Mouse (Mus musculus): ENCODE measurements around the gene Dok4. TPM values are rescaled to one million over a fixed set of nuclear protein-coding genes. Genes with fewer than 3 reads are reported as not detected.
A peak's percentile ranks its signal among the peaks of the same experiment; 100 is the strongest.

Dok4 gene
- polyA plus RNA-seq, 1 experiment from 2014 or later, result 19.3 TPM

DNA sequence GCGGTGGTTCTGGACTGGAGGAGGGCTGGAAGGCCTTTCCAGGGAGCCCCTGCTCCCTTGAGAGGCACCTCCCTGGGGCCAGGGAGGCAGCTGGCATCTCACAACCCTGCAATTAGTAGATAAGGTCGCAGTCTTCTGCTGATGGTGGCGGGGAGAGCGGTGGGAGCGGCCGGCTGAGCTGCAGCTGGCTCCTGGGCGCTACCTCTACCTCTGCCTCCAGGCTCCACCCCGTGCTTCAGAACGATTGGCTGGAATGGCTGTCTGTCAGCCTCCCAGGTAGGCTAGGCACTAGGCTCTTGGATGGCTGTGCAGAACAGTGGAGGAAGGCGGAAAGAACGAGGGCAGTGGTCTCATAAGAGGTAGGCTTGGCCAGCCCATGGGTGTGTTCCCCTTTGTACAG lies 23.1 kb upstream of the Dok4 start:
- peak; percentile 90 for DNase-seq (ENCODE audit: low spot score)
- WGBS, result 11% methylated on average over 11 of the region's 11 CpGs
- no peak overlapping the region for H3K4me3 ChIP-seq (ENCODE audit: low read depth, low read length)

DNA sequence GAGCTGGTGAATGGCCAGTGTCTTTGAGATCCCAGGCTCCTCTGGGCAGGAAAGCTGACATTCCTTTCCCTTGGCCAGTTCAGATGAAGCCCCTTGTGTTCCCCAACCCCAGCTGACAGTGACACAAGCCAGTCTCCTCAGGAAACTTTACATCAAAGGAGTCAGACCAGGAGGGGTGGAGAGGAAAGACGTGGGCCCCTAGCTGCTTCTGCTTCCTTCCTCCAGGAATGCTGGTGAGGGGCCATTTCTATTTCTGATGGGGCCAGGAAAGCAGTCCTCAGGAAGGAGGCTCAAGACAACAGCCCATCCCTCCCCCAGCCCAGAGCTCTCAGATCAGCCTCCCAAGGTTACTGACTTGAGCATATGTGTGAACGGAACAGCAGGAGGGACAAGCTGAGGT lies 16.8 kb upstream of the Dok4 start:
- no peaks in the 10 kb centered on the region for H3K27me3 ChIP-seq (ENCODE audit: control insufficient read depth, insufficient read depth, low read length)
- H3K36me3 ChIP-seq (ENCODE audit: control insufficient read depth, insufficient read depth, low read length), result no peaks in the 10 kb centered on the region
- no peaks in the 10 kb centered on the region for H3K9me3 ChIP-seq (ENCODE audit: control insufficient read depth, low read length)
- H3K4me3 ChIP-seq (ENCODE audit: low read depth, low read length), result no peak overlapping the region
- no peaks in the 10 kb centered on the region for H3K4me1 ChIP-seq (replicated peaks; ENCODE audit: control insufficient read depth, insufficient read depth)
- DNase-seq (ENCODE audit: low spot score) (no peak), ATAC-seq (ENCODE audit: low FRiP score, low TSS enrichment) (no peak)
- no peak overlapping the region for H3K4me2 ChIP-seq (replicated peaks; ENCODE audit: low read depth)
- 43% methylated on average over 2 of the region's 2 CpGs for WGBS
- TF ChIP-seq CTCF (IDR thresholded peaks at IDR 0.05; ENCODE audit: low read depth) (no peak), EP300 (optimal IDR thresholded peaks at IDR 0.05) (no peak)
- H3K9ac ChIP-seq (ENCODE audit: low read length), result no peak overlapping the region
- H3K27ac ChIP-seq (replicated peaks), result no peak overlapping the region

More for the DNA sequence above, 23.1 kb upstream of the Dok4 start:
- Histone ChIP-seq H3K27ac (replicated peaks) (no peak overlapping the region), H3K27me3 (ENCODE audit: control insufficient read depth, insufficient read depth, low read length) (no peaks in the 10 kb centered on the region), H3K36me3 (ENCODE audit: control insufficient read depth, insufficient read depth, low read length) (0 out of 2 replicates have a peak, but pooled peaks cover 2% of the 10 kb centered on the region), H3K9me3 (ENCODE audit: control insufficient read depth, low read length) (no peaks in the 10 kb centered on the region), H3K9ac (ENCODE audit: low read length) (no peak overlapping the region), H3K4me2 (replicated peaks; ENCODE audit: low read depth) (peak overlapping the region; percentile 44), H3K4me1 (replicated peaks; ENCODE audit: control insufficient read depth, insufficient read depth) (peaks cover 2% of the 10 kb centered on the region; the same call in 1 of the 2 replicates)
- peak; percentile 85 for ATAC-seq (ENCODE audit: low FRiP score, low TSS enrichment)
- TF ChIP-seq CTCF (IDR thresholded peaks at IDR 0.05; ENCODE audit: low read depth) (no peak), EP300 (optimal IDR thresholded peaks at IDR 0.05) (no peak)

DNA sequence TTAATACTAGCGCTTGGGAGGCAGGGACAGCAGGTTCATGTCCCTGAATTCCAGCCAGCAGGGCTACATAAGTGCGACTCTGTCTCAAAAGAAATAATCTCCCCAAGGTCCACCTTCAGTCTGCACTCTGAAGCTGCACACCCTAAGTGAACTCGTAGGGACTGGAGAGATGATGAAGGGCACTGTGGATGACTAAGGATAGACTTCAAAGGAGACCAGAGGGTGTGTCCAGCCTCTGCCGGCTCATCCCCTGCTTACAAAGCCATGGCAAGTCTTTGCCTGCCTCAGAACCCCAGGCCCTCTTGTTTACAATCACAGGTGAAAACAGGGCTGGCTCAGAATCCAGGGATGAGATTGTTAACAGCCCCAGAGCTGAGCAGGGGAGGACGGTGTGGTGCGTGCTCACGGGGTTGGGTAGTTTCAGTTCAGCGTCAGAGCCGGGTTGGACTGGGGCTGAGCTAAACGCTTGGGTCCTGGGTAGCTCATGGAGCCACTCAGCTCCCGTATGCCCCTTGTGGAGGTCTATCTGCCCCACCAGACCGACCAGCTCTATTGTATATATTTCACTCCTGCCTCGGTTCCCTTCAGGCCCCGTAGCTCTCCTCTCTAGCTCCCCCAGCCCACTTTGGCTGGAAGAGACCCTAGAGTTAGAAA lies 12.4 kb upstream of the Dok4 start:
- 22% methylated on average over 14 of the region's 14 CpGs for WGBS
- no peak for DNase-seq (ENCODE audit: low spot score)
- Histone ChIP-seq H3K9ac (ENCODE audit: low read length) (peak overlapping the region; percentile 18; the same call in 1 of the 2 replicates), H3K27me3 (ENCODE audit: control insufficient read depth, insufficient read depth, low read length) (no peaks in the 10 kb centered on the region), H3K4me3 (ENCODE audit: low read depth, low read length) (no peak overlapping the region), H3K9me3 (ENCODE audit: control insufficient read depth, low read length) (no peaks in the 10 kb centered on the region), H3K27ac (replicated peaks) (no peak overlapping the region), H3K4me2 (replicated peaks; ENCODE audit: low read depth) (peak overlapping the region; percentile 31; the same call in 1 of the 2 replicates), H3K4me1 (replicated peaks; ENCODE audit: control insufficient read depth, insufficient read depth) (no peaks in the 10 kb centered on the region), H3K36me3 (ENCODE audit: control insufficient read depth, insufficient read depth, low read length) (no peaks in the 10 kb centered on the region)
- TF ChIP-seq EP300 (optimal IDR thresholded peaks at IDR 0.05), result no peak
- TF ChIP-seq CTCF (IDR thresholded peaks at IDR 0.05; ENCODE audit: low read depth), result peak; percentile 21
- ATAC-seq (ENCODE audit: low FRiP score, low TSS enrichment), result peak; percentile 59

DNA sequence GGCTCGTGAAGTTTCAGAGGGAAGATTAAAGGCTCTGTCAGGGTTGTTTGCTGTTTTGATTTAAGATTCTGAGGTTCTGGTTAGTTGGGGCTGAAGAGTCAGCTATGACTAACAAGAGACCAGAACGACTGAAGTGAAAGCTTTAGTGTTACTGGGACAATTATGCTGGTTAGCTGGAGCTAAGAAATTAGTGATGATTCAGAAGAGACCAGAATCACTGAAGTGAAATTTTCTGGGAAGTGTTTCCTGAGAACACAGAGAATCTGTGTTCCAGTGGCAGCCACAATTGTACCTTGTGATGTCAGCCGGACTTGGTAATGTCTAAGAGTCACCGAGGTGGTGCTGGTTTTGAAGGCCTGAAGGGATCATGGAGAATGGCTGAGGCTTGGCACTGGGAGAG lies 4.6 kb upstream of the Dok4 start:
- ATAC-seq (ENCODE audit: low FRiP score, low TSS enrichment) (no peak), DNase-seq (ENCODE audit: low spot score) (no peak)
- no peaks in the 10 kb centered on the region for H3K27me3 ChIP-seq (ENCODE audit: control insufficient read depth, insufficient read depth, low read length)
- TF ChIP-seq EP300 (optimal IDR thresholded peaks at IDR 0.05) (no peak), CTCF (IDR thresholded peaks at IDR 0.05; ENCODE audit: low read depth) (no peak)
- no peak overlapping the region for H3K27ac ChIP-seq (replicated peaks)
- 61% methylated on average over 4 of the region's 4 CpGs for WGBS
- no peak overlapping the region for H3K9ac ChIP-seq (ENCODE audit: low read length)
- no peak overlapping the region for H3K4me2 ChIP-seq (replicated peaks; ENCODE audit: low read depth)
- H3K4me1 ChIP-seq (replicated peaks; ENCODE audit: control insufficient read depth, insufficient read depth), result no peaks in the 10 kb centered on the region; the same call in 1 of the 2 replicates
- no peak overlapping the region for H3K4me3 ChIP-seq (ENCODE audit: low read depth, low read length)
- no peaks in the 10 kb centered on the region for H3K9me3 ChIP-seq (ENCODE audit: control insufficient read depth, low read length)
- no peaks in the 10 kb centered on the region for H3K36me3 ChIP-seq (ENCODE audit: control insufficient read depth, insufficient read depth, low read length)

DNA sequence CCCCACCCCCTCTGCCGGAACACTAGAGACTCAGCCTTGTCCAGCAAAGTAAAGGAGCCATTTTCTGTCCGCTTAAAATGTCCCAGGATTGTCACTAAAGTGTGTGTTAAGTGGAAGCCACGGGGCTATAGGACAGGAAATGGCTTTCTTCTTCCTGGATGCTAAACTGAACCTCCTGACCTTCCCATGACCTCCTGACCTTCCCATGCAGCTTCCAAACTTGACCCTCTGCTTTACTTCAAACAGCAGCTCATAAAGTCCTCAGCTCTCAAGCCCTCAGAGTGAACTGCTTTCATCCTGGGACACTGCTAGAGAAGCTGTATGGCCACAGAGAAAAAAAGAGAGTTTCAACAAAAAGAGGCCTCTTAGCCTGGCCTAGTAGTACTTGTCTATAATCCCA lies 690 bp upstream of the Dok4 start:
- H3K4me1 ChIP-seq (replicated peaks; ENCODE audit: control insufficient read depth, insufficient read depth), result peaks cover 8% of the 10 kb centered on the region
- H3K9me3 ChIP-seq (ENCODE audit: control insufficient read depth, low read length), result no peaks in the 10 kb centered on the region
- peak overlapping the region; percentile 45; the same call in 1 of the 2 replicates for H3K27ac ChIP-seq (replicated peaks)
- no peaks in the 10 kb centered on the region for H3K27me3 ChIP-seq (ENCODE audit: control insufficient read depth, insufficient read depth, low read length)
- H3K4me2 ChIP-seq (replicated peaks; ENCODE audit: low read depth), result no peak overlapping the region
- no peaks in the 10 kb centered on the region for H3K36me3 ChIP-seq (ENCODE audit: control insufficient read depth, insufficient read depth, low read length)
- H3K9ac ChIP-seq (ENCODE audit: low read length), result no peak overlapping the region
- ATAC-seq (ENCODE audit: low FRiP score, low TSS enrichment) (no peak), DNase-seq (ENCODE audit: low spot score) (no peak)
- WGBS, result 37% methylated on average over 3 of the region's 3 CpGs
- no peak overlapping the region for H3K4me3 ChIP-seq (ENCODE audit: low read depth, low read length)
- TF ChIP-seq CTCF (IDR thresholded peaks at IDR 0.05; ENCODE audit: low read depth) (no peak), EP300 (optimal IDR thresholded peaks at IDR 0.05) (no peak)

DNA sequence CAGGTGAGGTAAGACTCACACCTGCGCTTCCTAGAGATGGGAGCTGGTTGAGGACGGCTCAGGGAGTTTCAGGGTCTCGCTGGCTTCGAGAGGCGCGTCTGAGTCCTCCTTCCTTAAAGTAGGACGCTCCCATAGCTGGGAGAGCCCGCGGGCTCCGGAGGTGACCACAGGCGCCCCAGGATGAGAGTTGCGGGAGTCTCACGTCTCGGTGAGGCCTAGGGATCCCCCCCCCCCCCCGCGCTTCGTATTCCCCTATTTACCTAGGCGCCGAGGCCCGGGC lies 319 bp downstream of the Dok4 start:
- no peak for ATAC-seq (ENCODE audit: low FRiP score, low TSS enrichment)
- H3K36me3 ChIP-seq (ENCODE audit: control insufficient read depth, insufficient read depth, low read length), result no peaks in the 10 kb centered on the region
- peak overlapping the region; percentile 91 for H3K4me2 ChIP-seq (replicated peaks; ENCODE audit: low read depth)
- peaks cover 9% of the 10 kb centered on the region for H3K4me1 ChIP-seq (replicated peaks; ENCODE audit: control insufficient read depth, insufficient read depth)
- TF ChIP-seq CTCF (IDR thresholded peaks at IDR 0.05; ENCODE audit: low read depth), result no peak
- TF ChIP-seq EP300 (optimal IDR thresholded peaks at IDR 0.05), result no peak
- H3K27me3 ChIP-seq (ENCODE audit: control insufficient read depth, insufficient read depth, low read length), result no peaks in the 10 kb centered on the region
- 0% methylated on average over 11 of the region's 20 CpGs for WGBS
- peak overlapping the region; percentile 86 for H3K27ac ChIP-seq (replicated peaks)
- peak overlapping the region; percentile 71 for H3K9ac ChIP-seq (ENCODE audit: low read length)
- no peak for DNase-seq (ENCODE audit: low spot score)
- H3K9me3 ChIP-seq (ENCODE audit: control insufficient read depth, low read length), result no peaks in the 10 kb centered on the region
- peak overlapping the region; percentile 66 for H3K4me3 ChIP-seq (ENCODE audit: low read depth, low read length)

Measured in stomach, postnatal 0 days (tissue).